Comparison of ENCODE assay signal across 14 mouse cellular contexts in the genomic region with DNA sequence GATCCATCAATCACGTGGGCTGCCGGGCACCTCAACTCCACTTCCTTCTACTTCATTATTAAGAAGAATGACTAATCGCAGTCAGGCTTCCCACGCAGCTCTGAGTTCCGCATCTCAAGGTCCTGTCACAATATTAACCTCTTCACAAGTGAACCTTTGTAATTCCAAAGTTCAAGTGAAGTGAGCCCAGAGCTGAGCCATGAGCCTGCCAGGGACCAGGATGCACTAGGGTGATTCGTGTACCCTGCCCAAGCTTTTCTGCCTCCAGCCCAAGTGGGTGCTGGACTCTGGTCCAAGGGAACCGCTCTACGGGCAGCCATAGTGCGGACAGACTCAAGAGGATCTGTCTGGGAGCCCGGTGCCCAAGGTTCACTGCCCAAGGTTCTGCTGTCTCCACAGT.
DNase-seq lines count a peak whose midpoint lies in the region; ATAC-seq lines count a peak whose summit lies in the region.
"Had no signal": no experiment of that assay in that cellular context is flagged by ENCODE, and none has a peak within 500 bp of the region (broad histone marks: within the 10 kb centered on the region; RNA-seq: fewer than 3 reads in every experiment).

No protein-coding gene starts in this region.

- DNase-seq in hindbrain, embryonic 10.5 days (ENCODE audit: low spot score) = no peak
- DNase-seq in midbrain, embryonic 11.5 days (ENCODE audit: low spot score, missing footprints) = no peak
- DNase-seq in thymus, postnatal 25 days = no peak
- DNase-seq in embryonic facial prominence, embryonic 10.5 days (ENCODE audit: low spot score) = no peak
- DNase-seq: adrenal gland, postnatal 36 days; gastrocnemius, adult 2 months; left cerebral cortex, postnatal 4 days; spleen, adult 18-20 months had no signal

- H3K4me2 ChIP-seq in hindbrain, embryonic 12.5 days (replicated peaks) = no peak overlapping the region
- no peak overlapping the region for H3K4me2 ChIP-seq in midbrain, embryonic 11.5 days
- no peak overlapping the region for H3K4me2 ChIP-seq in midbrain, embryonic 15.5 days
- H3K4me2 ChIP-seq in kidney, embryonic 16.5 days (replicated peaks; ENCODE audit: low read depth, low read length) = peak overlapping the region; percentile 51
- no peak overlapping the region for H3K4me2 ChIP-seq in neural tube, embryonic 14.5 days (ENCODE audit: low read depth, low read length)

- WGBS in hindbrain, embryonic 10.5 days = 88% methylated on average over 10 of the region's 10 CpGs
- 78% methylated on average over 10 of the region's 10 CpGs for WGBS in hindbrain, embryonic 12.5 days
- WGBS in midbrain, embryonic 11.5 days = 89% methylated on average over 10 of the region's 10 CpGs
- 86% methylated on average over 10 of the region's 10 CpGs for WGBS in midbrain, embryonic 15.5 days
- WGBS in kidney, embryonic 16.5 days = 57% methylated on average over 10 of the region's 10 CpGs
- WGBS in neural tube, embryonic 14.5 days = 62% methylated on average over 10 of the region's 10 CpGs
- WGBS in embryonic facial prominence, embryonic 10.5 days = 86% methylated on average over 10 of the region's 10 CpGs

- peaks cover 9% of the 10 kb centered on the region for H3K4me1 ChIP-seq in hindbrain, embryonic 10.5 days (replicated peaks)
- peaks cover 14% of the 10 kb centered on the region; the same call in 1 of the 2 replicates for H3K4me1 ChIP-seq in hindbrain, embryonic 12.5 days
- H3K4me1 ChIP-seq in midbrain, embryonic 11.5 days (ENCODE audit: control insufficient read depth, insufficient read depth, low read length) = peaks cover 7% of the 10 kb centered on the region
- H3K4me1 ChIP-seq in midbrain, embryonic 15.5 days = peaks cover 12% of the 10 kb centered on the region
- 0 out of 2 replicates have a peak, but pooled peaks cover 7% of the 10 kb centered on the region for H3K4me1 ChIP-seq in kidney, embryonic 16.5 days (ENCODE audit: insufficient read depth, low read length)
- H3K4me1 ChIP-seq in neural tube, embryonic 14.5 days (ENCODE audit: control insufficient read depth, insufficient read depth, low read length) = peaks cover 14% of the 10 kb centered on the region; the same call in 1 of the 2 replicates
- no peaks in the 10 kb centered on the region for H3K4me1 ChIP-seq in embryonic facial prominence, embryonic 10.5 days
- H3K4me1 ChIP-seq: heart, embryonic 10.5 days had no signal

- no peaks in the 10 kb centered on the region for H3K36me3 ChIP-seq in hindbrain, embryonic 10.5 days
- no peaks in the 10 kb centered on the region for H3K36me3 ChIP-seq in hindbrain, embryonic 12.5 days
- H3K36me3 ChIP-seq in midbrain, embryonic 11.5 days (ENCODE audit: control insufficient read depth, insufficient read depth, low read length) = no peaks in the 10 kb centered on the region
- H3K36me3 ChIP-seq in midbrain, embryonic 15.5 days (replicated peaks) = no peaks in the 10 kb centered on the region
- no peaks in the 10 kb centered on the region for H3K36me3 ChIP-seq in kidney, embryonic 16.5 days (ENCODE audit: insufficient read depth, low read length)
- H3K36me3 ChIP-seq in neural tube, embryonic 14.5 days (ENCODE audit: control insufficient read depth, insufficient read depth, low read length) = no peaks in the 10 kb centered on the region
- no peaks in the 10 kb centered on the region for H3K36me3 ChIP-seq in embryonic facial prominence, embryonic 10.5 days (replicated peaks)
- H3K36me3 ChIP-seq: heart, embryonic 10.5 days had no signal

- no peaks in the 10 kb centered on the region for H3K27me3 ChIP-seq in hindbrain, embryonic 10.5 days (ENCODE audit: insufficient read depth, poor library complexity, severe bottlenecking)
- H3K27me3 ChIP-seq in hindbrain, embryonic 12.5 days = no peaks in the 10 kb centered on the region
- H3K27me3 ChIP-seq in midbrain, embryonic 11.5 days (ENCODE audit: control insufficient read depth, insufficient read depth, low read length) = no peaks in the 10 kb centered on the region
- H3K27me3 ChIP-seq in midbrain, embryonic 15.5 days (replicated peaks) = no peaks in the 10 kb centered on the region
- no peaks in the 10 kb centered on the region for H3K27me3 ChIP-seq in kidney, embryonic 16.5 days (ENCODE audit: insufficient read depth, low read length)
- H3K27me3 ChIP-seq in neural tube, embryonic 14.5 days (ENCODE audit: control insufficient read depth, insufficient read depth, low read length) = no peaks in the 10 kb centered on the region
- H3K27me3 ChIP-seq in embryonic facial prominence, embryonic 10.5 days (replicated peaks; ENCODE audit: low read depth, poor library complexity, severe bottlenecking) = no peaks in the 10 kb centered on the region

- no peaks in the 10 kb centered on the region for H3K9me3 ChIP-seq in hindbrain, embryonic 10.5 days
- no peaks in the 10 kb centered on the region for H3K9me3 ChIP-seq in hindbrain, embryonic 12.5 days (replicated peaks)
- no peaks in the 10 kb centered on the region for H3K9me3 ChIP-seq in midbrain, embryonic 11.5 days (ENCODE audit: control insufficient read depth, low read length)
- no peaks in the 10 kb centered on the region for H3K9me3 ChIP-seq in midbrain, embryonic 15.5 days
- H3K9me3 ChIP-seq in kidney, embryonic 16.5 days (ENCODE audit: low read length) = 0 out of 2 replicates have a peak, but pooled peaks cover 5% of the 10 kb centered on the region
- no peaks in the 10 kb centered on the region for H3K9me3 ChIP-seq in neural tube, embryonic 14.5 days (ENCODE audit: control insufficient read depth, low read length)
- no peaks in the 10 kb centered on the region for H3K9me3 ChIP-seq in embryonic facial prominence, embryonic 10.5 days
- H3K9me3 ChIP-seq: heart, embryonic 10.5 days had no signal

- no peak overlapping the region for H3K4me3 ChIP-seq in hindbrain, embryonic 10.5 days
- H3K4me3 ChIP-seq in hindbrain, embryonic 12.5 days = no peak overlapping the region
- no peak overlapping the region for H3K4me3 ChIP-seq in midbrain, embryonic 11.5 days (ENCODE audit: low read depth, low read length)
- H3K4me3 ChIP-seq in midbrain, embryonic 15.5 days = no peak overlapping the region
- no peak overlapping the region for H3K4me3 ChIP-seq in kidney, embryonic 16.5 days (ENCODE audit: low read length)
- no peak overlapping the region for H3K4me3 ChIP-seq in neural tube, embryonic 14.5 days (ENCODE audit: low read depth, low read length)
- no peak overlapping the region for H3K4me3 ChIP-seq in embryonic facial prominence, embryonic 10.5 days
- H3K4me3 ChIP-seq: gastrocnemius, adult 2 months; heart, embryonic 10.5 days had no signal

- no peak overlapping the region for H3K9ac ChIP-seq in hindbrain, embryonic 12.5 days
- H3K9ac ChIP-seq in midbrain, embryonic 11.5 days (ENCODE audit: low read length) = no peak overlapping the region
- H3K9ac ChIP-seq in midbrain, embryonic 15.5 days = no peak overlapping the region
- H3K9ac ChIP-seq in kidney, embryonic 16.5 days (replicated peaks; ENCODE audit: low read length) = no peak overlapping the region
- no peak overlapping the region for H3K9ac ChIP-seq in neural tube, embryonic 14.5 days (replicated peaks; ENCODE audit: low read depth, low read length)
- H3K9ac ChIP-seq: liver, embryonic 14.5 days had no signal

- H3K27ac ChIP-seq in hindbrain, embryonic 10.5 days = 0 out of 2 replicates have a peak overlapping the region, but pooled peaks have one; percentile 40
- no peak overlapping the region for H3K27ac ChIP-seq in hindbrain, embryonic 12.5 days
- H3K27ac ChIP-seq in midbrain, embryonic 11.5 days (ENCODE audit: low read depth, low read length) = peak overlapping the region; percentile 5; the same call in 1 of the 2 replicates
- H3K27ac ChIP-seq in midbrain, embryonic 15.5 days = no peak overlapping the region
- peak overlapping the region; percentile 16; the same call in 1 of the 2 replicates for H3K27ac ChIP-seq in kidney, embryonic 16.5 days (ENCODE audit: low read length)
- H3K27ac ChIP-seq in neural tube, embryonic 14.5 days (ENCODE audit: low read depth, low read length) = peak overlapping the region; percentile 6; the same call in 1 of the 2 replicates
- no peak overlapping the region for H3K27ac ChIP-seq in embryonic facial prominence, embryonic 10.5 days (replicated peaks)
- H3K27ac ChIP-seq: gastrocnemius, adult 2 months; heart, embryonic 10.5 days; liver, embryonic 14.5 days had no signal

- no peak for ATAC-seq in hindbrain, embryonic 12.5 days (ENCODE audit: low FRiP score)
- no peak for ATAC-seq in midbrain, embryonic 11.5 days (ENCODE audit: low FRiP score)
- no peak for ATAC-seq in midbrain, embryonic 15.5 days (replicated peaks)
- ATAC-seq in kidney, embryonic 16.5 days (ENCODE audit: low FRiP score, low TSS enrichment) = peak; percentile 83
- no peak for ATAC-seq in neural tube, embryonic 14.5 days (ENCODE audit: low read depth)

Comparison
In these comparisons a context has a peak if more than half of its experiments do, and no peak if none do; other contexts are left out.
1. H3K27ac ChIP-seq: peak in hindbrain, embryonic 10.5 days (single experiment), midbrain, embryonic 11.5 days (single experiment), kidney, embryonic 16.5 days (single experiment) and neural tube, embryonic 14.5 days (single experiment); none in hindbrain, embryonic 12.5 days (single experiment), midbrain, embryonic 15.5 days (single experiment) and embryonic facial prominence, embryonic 10.5 days (single experiment).